Mouse (Mus musculus) liver, adult 2 months (tissue): ENCODE results near the gene Il31ra.

Experiments
- CTCF ChIP-seq: fragments of 200-500 bp; IDR thresholded peaks from 2 replicates; pipeline ENCODE4 v1.5.1; 2011; ENCODE audit warnings: low read depth, low read length, control low read depth
- POLR2A ChIP-seq: fragments of 200-500 bp; IDR thresholded peaks from 2 replicates; pipeline ENCODE4 v1.6.1; 2011; ENCODE audit warnings: low read length, control low read depth; ENCODE audit not compliant: insufficient read depth; ENCODE audit errors: extremely low read depth

GRCm38 (mm10) chr13:112553304-112553703 is 40.9 kb downstream of the Il31ra start:
- no peak for TF ChIP-seq CTCF
- no peak for TF ChIP-seq POLR2A
